Mouse (Mus musculus) E14TG2a.4 (cell line): ENCODE data around the gene Wnt9b.

ENCODE experiments used
- CTCF ChIP-seq: conservative IDR thresholded peaks from 2 replicates; pipeline ENCODE4 v1.5.1; 2014; ENCODE audit warnings: low read length
- NANOG ChIP-seq: IDR thresholded peaks from 2 replicates; pipeline ENCODE4 v1.6.1; 2014; ENCODE audit warnings: borderline replicate concordance, low read length, mixed read lengths
- POU5F1 ChIP-seq: IDR thresholded peaks from 2 replicates; pipeline ENCODE4 v1.6.1; 2014; ENCODE audit warnings: low read length, borderline replicate concordance

- TF ChIP-seq CTCF: no peak
- TF ChIP-seq POU5F1: no peak
- no peak for TF ChIP-seq NANOG
These were observed 23.1 kb upstream of the Wnt9b start for GRCm38 (mm10) chr11:103772505-103773386.
